Mouse (Mus musculus) stomach, embryonic 14.5 days (tissue): ENCODE data around the gene H2afv. TPM values are rescaled to one million over a fixed set of nuclear protein-coding genes. Genes with fewer than 3 reads are reported as not detected.
A peak's percentile ranks its signal among the peaks of the same experiment; 100 is the strongest.

Experiments
- ATAC-seq: fragments of 200-750 bp; cut with Nextera tagmentation; 2 replicates; pipeline ENCODE4 v1.8.0; 2017; ENCODE audit warnings: low read depth, moderate TSS enrichment; ENCODE audit not compliant: insufficient number of reproducible peaks, insufficient read depth, low FRiP score
- H3K27ac ChIP-seq: fragments of 300-500 bp; sonication (generic); 2 replicates; pipeline ENCODE4 v1.5.1; 2014; ENCODE audit warnings: mild to moderate bottlenecking, low read length, moderate library complexity, mixed read lengths
- H3K27me3 ChIP-seq: fragments of 300-500 bp; sonication (generic); 2 replicates; pipeline ENCODE4 v1.6.1; 2014; ENCODE audit warnings: low read length, control low read depth, mixed read lengths; ENCODE audit not compliant: control insufficient read depth, insufficient read depth
- H3K36me3 ChIP-seq: fragments of 300-500 bp; sonication (generic); 2 replicates; pipeline ENCODE4 v1.6.1; 2014; ENCODE audit warnings: mild to moderate bottlenecking, control low read depth, low read length, moderate library complexity, mixed read lengths; ENCODE audit not compliant: control insufficient read depth, insufficient read depth
- H3K4me1 ChIP-seq: fragments of 300-500 bp; sonication (generic); 2 replicates; pipeline ENCODE4 v1.6.1; 2014; ENCODE audit warnings: low read length, control low read depth, mixed read lengths; ENCODE audit not compliant: control insufficient read depth, insufficient read depth
- H3K4me2 ChIP-seq: fragments of 300-500 bp; sonication (generic); replicated peaks from 2 replicates; pipeline ENCODE4 v1.6.1; 2014; ENCODE audit warnings: low read depth, low read length, control low read depth
- H3K4me3 ChIP-seq: fragments of 300-500 bp; sonication (generic); 2 replicates; pipeline ENCODE4 v1.5.1; 2014; ENCODE audit warnings: low read depth, low read length, control low read depth
- H3K9ac ChIP-seq: fragments of 300-500 bp; sonication (generic); replicated peaks from 2 replicates; pipeline ENCODE4 v1.6.1; 2014; ENCODE audit warnings: low read depth, mild to moderate bottlenecking, control low read depth, low read length, moderate library complexity, mixed read lengths
- H3K9me3 ChIP-seq: fragments of 300-500 bp; sonication (generic); 2 replicates; pipeline ENCODE4 v1.6.1; 2016; ENCODE audit warnings: low read depth, low read length, control low read depth; ENCODE audit not compliant: control insufficient read depth
- WGBS: fragments of 180-500 bp; shearing (Covaris S2); extraction: QIAGEN DNeasy Blood & Tissue Kit; methylation state at CpG from one replicate; pipeline ENCODE4 v1.1.7; 2014; 5-methylcytosine and 5-hydroxymethylcytosine counted together
- polyA plus RNA-seq: library from polyadenylated mRNA; unstranded; fragments of >200 nt; fragmentation: Nextera tagmentation; extraction: Ambion mirVana; gene quantifications from 2 replicates; pipeline ENCODE4 v1.2.1, GENCODE M21; 2014

H2afv gene
- 524 and 623 TPM in 2 replicates for polyA plus RNA-seq

GRCm38 (mm10) chr11:6444077-6444853, at the start of gene H2afv:
Gene H2afv, minus strand, starts transcription at chr11:6444443.
- peak; percentile 99 for ATAC-seq
- H3K27me3 ChIP-seq, result no peaks in the 10 kb centered on the region
- no peaks in the 10 kb centered on the region for H3K9me3 ChIP-seq
- H3K36me3 ChIP-seq, result peaks cover under 1% of the 10 kb centered on the region; the same call in 1 of the 2 replicates
- under 1% methylated on average over 80 of the region's 80 CpGs for WGBS
- peak within 1 kb of the TSS; percentile 93 for H3K27ac ChIP-seq
- H3K4me1 ChIP-seq, result peaks cover 6% of the 10 kb centered on the region
- H3K4me2 ChIP-seq, result peak within 1 kb of the TSS; percentile 72
- H3K9ac ChIP-seq, result peak within 1 kb of the TSS; percentile 84
- peak within 1 kb of the TSS; percentile 70 for H3K4me3 ChIP-seq

GRCm38 (mm10) chr11:6489691-6490503, 45.7 kb upstream of the H2afv start:
- Histone ChIP-seq H3K9me3 (no peaks in the 10 kb centered on the region), H3K27ac (no peak overlapping the region), H3K4me3 (no peak overlapping the region), H3K4me1 (no peaks in the 10 kb centered on the region), H3K36me3 (no peaks in the 10 kb centered on the region), H3K9ac (no peak overlapping the region), H3K27me3 (no peaks in the 10 kb centered on the region), H3K4me2 (no peak overlapping the region)
- no peak for ATAC-seq
- WGBS, result 54% methylated on average over 6 of the region's 6 CpGs

- no peak overlapping the region for H3K9ac ChIP-seq
- H3K4me1 ChIP-seq, result no peaks in the 10 kb centered on the region
- 89% methylated on average over 7 of the region's 7 CpGs for WGBS
- no peaks in the 10 kb centered on the region for H3K36me3 ChIP-seq
- ATAC-seq, result no peak
- H3K4me3 ChIP-seq, result no peak overlapping the region
- H3K4me2 ChIP-seq, result no peak overlapping the region
- H3K27me3 ChIP-seq, result no peaks in the 10 kb centered on the region
- H3K9me3 ChIP-seq, result no peaks in the 10 kb centered on the region
- no peak overlapping the region for H3K27ac ChIP-seq
Measured at GRCm38 (mm10) chr11:6489257-6489656, 45.0 kb upstream of the H2afv start.

- Histone ChIP-seq H3K4me3 (no peak overlapping the region), H3K27me3 (no peaks in the 10 kb centered on the region), H3K36me3 (no peaks in the 10 kb centered on the region), H3K4me1 (no peaks in the 10 kb centered on the region), H3K9ac (no peak overlapping the region), H3K27ac (no peak overlapping the region), H3K4me2 (no peak overlapping the region), H3K9me3 (no peaks in the 10 kb centered on the region)
- ATAC-seq, result no peak
- WGBS, result 91% methylated on average over 5 of the region's 5 CpGs
Measured at GRCm38 (mm10) chr11:6488041-6488684, 43.9 kb upstream of the H2afv start.

GRCm38 (mm10) chr11:6487496-6487895, 43.3 kb upstream of the H2afv start:
- Histone ChIP-seq H3K36me3 (no peaks in the 10 kb centered on the region), H3K4me2 (no peak overlapping the region), H3K9ac (no peak overlapping the region), H3K27me3 (no peaks in the 10 kb centered on the region), H3K4me1 (no peaks in the 10 kb centered on the region), H3K4me3 (no peak overlapping the region), H3K27ac (no peak overlapping the region), H3K9me3 (no peaks in the 10 kb centered on the region)
- WGBS, result 46% methylated on average over 7 of the region's 7 CpGs
- no peak for ATAC-seq

- Histone ChIP-seq H3K4me2 (no peak overlapping the region), H3K9ac (no peak overlapping the region), H3K4me1 (no peaks in the 10 kb centered on the region), H3K27me3 (no peaks in the 10 kb centered on the region), H3K27ac (no peak overlapping the region), H3K9me3 (no peaks in the 10 kb centered on the region), H3K36me3 (no peaks in the 10 kb centered on the region), H3K4me3 (no peak overlapping the region)
- no peak for ATAC-seq
- 64% methylated on average over 6 of the region's 6 CpGs for WGBS
Measured at GRCm38 (mm10) chr11:6486916-6487315, 42.7 kb upstream of the H2afv start.

GRCm38 (mm10) chr11:6484244-6484959, 40.2 kb upstream of the H2afv start:
- WGBS, result 58% methylated on average over 3 of the region's 3 CpGs
- no peak overlapping the region for H3K27ac ChIP-seq
- H3K4me2 ChIP-seq, result no peak overlapping the region
- H3K27me3 ChIP-seq, result no peaks in the 10 kb centered on the region
- H3K36me3 ChIP-seq, result no peaks in the 10 kb centered on the region
- no peak overlapping the region for H3K9ac ChIP-seq
- no peaks in the 10 kb centered on the region for H3K4me1 ChIP-seq
- ATAC-seq, result no peak
- no peaks in the 10 kb centered on the region for H3K9me3 ChIP-seq
- no peak overlapping the region for H3K4me3 ChIP-seq

- 76% methylated on average over 2 of the region's 2 CpGs for WGBS
Measured at GRCm38 (mm10) chr11:6483103-6483502, 38.9 kb upstream of the H2afv start.

More at GRCm38 (mm10) chr11:6483103-6483502, 38.9 kb upstream of the H2afv start:
- Histone ChIP-seq H3K4me1 (no peaks in the 10 kb centered on the region), H3K9ac (no peak overlapping the region), H3K4me3 (no peak overlapping the region), H3K36me3 (no peaks in the 10 kb centered on the region), H3K27me3 (no peaks in the 10 kb centered on the region), H3K4me2 (no peak overlapping the region), H3K27ac (no peak overlapping the region), H3K9me3 (no peaks in the 10 kb centered on the region)
- no peak for ATAC-seq
